Mouse (Mus musculus) gastrocnemius, postnatal 10 days (tissue): Measurements from ENCODE around the gene Gm16429. TPM values are rescaled to one million over a fixed set of nuclear protein-coding genes. Genes with fewer than 3 reads are reported as not detected.
"Not testable (repeated sequence)": the region's sequence is repeated elsewhere in the genome, so short reads cannot be mapped to it uniquely, and the experiment has no call there.

Source experiments
- DNase-seq: peaks from one replicate; pipeline ENCODE4 v3.0.0; 2021; ENCODE audit warnings: mixed read lengths
- long read RNA-seq, 2 experiments: library from polyadenylated mRNA; stranded (forward); transcript quantifications; one replicate each; pipeline ENCODE4 v2.0.0; 2021
- total RNA-seq, 2 experiments: library from RNA; stranded (reverse); gene quantifications; 2 replicates each; pipeline ENCODE4 v1.2.3; 2021

Gene Gm16429
- not detected for total RNA-seq
- long read RNA-seq, experiment 1 = 0 reads
- long read RNA-seq, experiment 2 = 0 reads

GRCm38 (mm10) chr5:93928952-93929351 lies at the start of gene Gm16429:
Gm16429 (minus strand) TSS chr5:93929052.
- DNase-seq = not testable (repeated sequence)

Other genes with a start within 250 kb of the Gm16429 start
- not detected for gene Gm7792, start 85.3 kb downstream of the Gm16429 start, total RNA-seq
- gene BC061212, start 141.5 kb upstream of the Gm16429 start, total RNA-seq = not detected
- gene Gm6351, start 147.3 kb upstream of the Gm16429 start, total RNA-seq = not detected